Mouse (Mus musculus): ENCODE results near the gene Gm20662.

The Gm20662 gene

DNA sequence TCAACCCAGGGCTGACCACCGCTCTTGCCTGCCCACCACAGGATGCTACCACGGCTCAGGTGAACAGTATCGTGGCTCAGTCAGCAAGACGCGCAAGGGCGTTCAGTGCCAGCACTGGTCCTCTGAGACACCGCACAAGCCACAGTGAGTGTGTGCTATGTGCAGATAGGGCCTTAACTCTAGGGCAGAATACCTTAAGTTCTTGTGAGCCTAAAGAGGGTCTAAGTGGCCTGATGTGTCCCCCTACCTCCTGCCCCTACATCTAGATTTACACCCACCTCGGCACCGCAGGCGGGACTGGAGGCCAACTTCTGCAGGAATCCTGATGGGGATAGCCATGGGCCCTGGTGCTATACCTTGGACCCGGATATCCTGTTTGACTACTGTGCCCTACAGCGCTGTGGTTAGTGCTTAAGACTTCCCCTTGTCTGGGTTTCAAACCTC is 86.9 kb downstream of the Gm20662 start, which contains the start of gene Rnf123:
Rnf123 (minus strand) TSS at position 359 of the 444 bp plus-strand sequence.
- DNase-seq (ENCODE audit: extremely low read depth, low read depth), result no peak

DNA sequence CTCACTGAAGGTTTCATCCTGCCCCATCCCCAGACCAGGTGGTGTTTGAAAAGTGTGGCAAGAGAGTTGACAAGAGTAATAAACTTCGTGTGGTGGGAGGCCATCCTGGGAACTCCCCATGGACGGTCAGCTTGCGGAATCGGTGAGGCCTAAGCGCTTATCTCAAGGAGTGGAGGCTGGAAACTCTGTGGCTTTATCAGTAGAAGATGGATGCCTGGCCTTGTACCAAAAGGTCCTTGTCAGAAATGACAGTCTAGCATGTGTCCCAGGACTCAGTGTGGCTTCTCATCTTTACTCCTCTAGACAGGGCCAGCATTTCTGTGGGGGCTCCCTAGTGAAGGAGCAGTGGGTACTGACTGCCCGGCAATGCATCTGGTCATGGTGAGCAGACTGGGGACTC is 87.4 kb downstream of the Gm20662 start:
- DNase-seq (ENCODE audit: extremely low read depth, low read depth), result no peak

DNA sequence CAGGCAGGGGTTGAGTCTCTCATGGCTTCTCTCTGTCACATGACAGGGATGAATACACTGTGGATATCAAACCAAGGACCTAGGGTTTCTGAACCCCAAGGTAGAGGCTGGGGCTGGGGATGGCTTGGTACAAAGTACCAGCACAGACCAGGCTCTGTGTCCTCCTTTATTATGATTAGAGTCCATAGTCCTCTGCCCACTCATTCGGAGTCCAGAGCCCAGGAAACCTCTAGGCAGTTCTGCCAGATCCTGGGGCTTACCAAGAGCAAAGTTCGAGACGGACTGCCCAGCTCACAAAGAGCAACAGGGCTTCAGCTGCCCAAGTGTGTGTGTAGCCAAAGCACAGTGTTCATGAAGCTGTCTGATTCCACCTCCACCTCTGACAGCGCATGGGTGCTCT is 89.1 kb downstream of the Gm20662 start:
- no peak for DNase-seq (ENCODE audit: extremely low read depth, low read depth)

DNA sequence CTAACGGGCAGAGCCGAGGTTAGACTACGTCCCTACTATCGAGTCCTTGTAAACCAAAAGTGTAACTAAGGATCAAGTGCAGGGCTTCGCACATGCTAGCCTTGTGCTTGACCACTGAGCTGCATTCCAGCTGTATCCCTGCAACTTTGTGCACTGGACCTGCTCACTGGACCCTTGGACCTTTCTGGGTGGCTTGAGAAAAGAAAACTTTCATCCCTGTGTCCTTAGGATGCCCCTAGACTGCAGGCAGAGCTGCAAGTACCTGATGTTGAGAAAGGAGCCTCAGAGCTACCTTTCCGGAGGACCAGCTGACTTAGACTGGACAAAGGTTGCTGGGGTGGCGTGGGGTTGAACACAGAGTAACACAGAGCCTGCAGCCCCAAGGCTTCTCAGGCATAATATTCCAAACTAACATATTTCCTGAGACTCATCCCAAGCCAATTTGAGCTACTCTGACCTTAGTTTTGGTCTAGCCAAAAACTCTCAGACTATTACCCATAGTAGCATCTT is 94.5 kb downstream of the Gm20662 start:
- no peak for DNase-seq (ENCODE audit: extremely low read depth, low read depth)

DNA sequence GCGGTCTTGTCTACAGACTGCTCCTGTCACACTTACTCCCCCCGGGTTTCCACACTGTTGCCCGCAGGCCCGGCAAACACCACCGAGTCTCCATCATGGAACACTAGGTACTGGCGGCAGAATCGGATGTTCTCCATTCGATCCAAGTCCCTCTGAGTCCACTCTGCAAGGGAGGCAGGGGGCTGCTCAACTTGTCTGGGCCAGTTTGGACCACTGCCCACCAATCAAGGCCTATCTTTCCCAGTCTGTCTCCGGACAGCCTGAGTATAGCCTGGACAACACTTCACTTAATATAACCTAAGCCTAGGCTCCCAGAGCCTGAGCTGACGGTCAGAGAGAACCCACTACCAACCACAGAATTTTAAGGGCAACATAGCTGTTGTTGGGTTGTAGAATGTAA is 97.4 kb downstream of the Gm20662 start:
- no peak for DNase-seq (ENCODE audit: extremely low read depth, low read depth)

DNA sequence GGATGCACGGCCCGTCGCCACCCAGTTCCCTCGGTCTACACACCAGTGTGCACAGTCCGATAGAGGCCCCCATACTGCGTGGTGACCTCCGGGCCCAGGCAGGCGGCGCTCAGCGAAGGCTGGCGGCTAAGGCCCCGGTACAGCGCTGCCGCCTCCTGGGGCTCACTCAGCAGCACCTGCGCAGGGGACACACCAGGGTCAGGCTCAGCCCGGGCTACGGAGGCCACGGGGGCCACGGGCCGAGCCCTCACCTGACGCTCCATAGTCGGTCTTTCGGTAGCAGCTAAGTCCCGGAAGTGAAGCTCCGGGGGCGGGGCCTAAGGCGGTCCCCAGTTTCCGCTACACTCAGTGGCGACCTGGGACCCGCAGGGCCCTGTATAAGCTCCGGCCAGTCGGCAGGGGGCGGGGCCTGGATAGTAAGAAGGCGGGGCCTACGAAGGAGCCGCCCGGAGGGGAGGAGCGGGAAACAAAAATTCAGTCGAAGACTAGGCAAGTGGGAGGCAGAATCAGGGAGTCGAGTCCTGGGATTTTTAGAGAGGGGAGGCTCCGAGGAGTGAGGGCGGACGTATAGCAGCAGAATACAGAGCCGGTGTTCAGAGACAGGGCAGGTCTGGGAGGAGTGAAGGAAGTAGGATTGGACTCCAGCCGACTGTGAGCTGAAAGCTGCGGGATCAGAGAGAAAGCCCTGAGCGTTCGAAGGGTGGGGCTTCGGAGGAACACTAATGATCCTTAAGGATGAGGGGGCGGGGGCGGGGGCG is 98.2 kb downstream of the Gm20662 start, which contains the start of gene Apeh:
Apeh (minus strand) TSS at position 423 of the 758 bp plus-strand sequence.
- peak; percentile 85 for DNase-seq (ENCODE audit: extremely low read depth, low read depth)

Measured in MEL-GATA-1-ER (cell line).